Mouse (Mus musculus) ES-Bruce4 (cell line): Measurements from ENCODE around the gene Cep41.

Source experiments
- CTCF ChIP-seq: IDR thresholded peaks from one replicate; pipeline ENCODE4 v1.8.1; 2011; ENCODE audit warnings: low read depth, low read length
- EP300 ChIP-seq: IDR thresholded peaks from 2 replicates; pipeline ENCODE4 v1.6.1; 2011; ENCODE audit warnings: low read depth, low read length; ENCODE audit not compliant: insufficient read depth
- POLR2A ChIP-seq: IDR thresholded peaks from one replicate; pipeline ENCODE4 v1.8.1; 2011; ENCODE audit warnings: low read length; ENCODE audit not compliant: insufficient read depth

- TF ChIP-seq POLR2A, result no peak
- no peak for TF ChIP-seq EP300
- no peak for TF ChIP-seq CTCF
Measured at GRCm38 (mm10) chr6:30738464-30739006, 45.0 kb upstream of the Cep41 start.
